Mouse (Mus musculus): ENCODE measurements around the gene Dusp1. TPM values are rescaled to one million over a fixed set of nuclear protein-coding genes. Genes with fewer than 3 reads are reported as not detected.

Gene Dusp1
- polyA plus RNA-seq, 1 experiment from 2014 or later: 28.8 TPM

DNA sequence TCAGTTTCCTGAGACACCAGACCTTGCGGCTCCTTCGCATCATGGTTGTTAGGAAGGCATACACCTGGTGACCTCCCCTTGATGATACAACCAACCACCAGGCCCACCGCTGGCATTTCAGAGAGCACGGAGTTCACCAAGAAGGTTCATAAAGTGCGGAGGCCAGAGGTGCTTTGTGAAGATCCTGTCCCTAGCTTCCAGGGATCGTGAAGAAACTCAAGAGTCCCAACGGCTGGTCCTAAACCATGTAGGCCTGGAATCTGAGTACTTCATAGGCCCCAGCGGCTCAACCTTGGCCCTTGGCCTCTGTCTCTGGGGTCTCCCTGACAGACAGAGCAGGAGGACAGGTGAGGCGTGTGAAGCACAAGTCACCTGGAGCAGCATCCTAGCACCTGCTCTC lies 34.6 kb downstream of the Dusp1 start:
- H3K9me3 ChIP-seq: no peaks in the 10 kb centered on the region
- DNase-seq (ENCODE audit: low spot score): no peak
- H3K36me3 ChIP-seq: no peaks in the 10 kb centered on the region
- no peak overlapping the region for H3K27ac ChIP-seq
- 92% methylated on average over 9 of the region's 9 CpGs for WGBS
- peaks cover 25% of the 10 kb centered on the region for H3K4me1 ChIP-seq
- H3K4me3 ChIP-seq: no peak overlapping the region
- H3K27me3 ChIP-seq (ENCODE audit: insufficient read depth, poor library complexity, severe bottlenecking): no peaks in the 10 kb centered on the region

DNA sequence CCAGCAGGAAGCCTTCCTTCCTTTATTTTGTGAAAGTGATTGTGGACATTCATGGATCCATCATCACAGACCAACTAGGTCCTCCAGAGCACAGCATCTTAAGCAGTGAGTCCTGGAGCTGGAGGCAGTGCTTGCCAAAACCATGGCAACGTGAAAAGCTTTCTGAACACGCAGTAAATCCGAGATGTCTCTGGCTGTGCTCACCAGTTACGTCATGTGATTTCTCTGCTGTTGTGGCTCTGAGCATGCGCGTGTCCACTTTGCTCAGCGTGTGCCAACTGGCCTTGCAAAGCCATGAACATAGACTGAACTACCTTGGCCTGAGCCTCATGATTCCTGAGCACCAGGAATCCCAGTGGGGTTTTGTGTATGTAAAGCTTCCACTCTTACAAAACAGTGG lies 36.6 kb downstream of the Dusp1 start:
- no peak for DNase-seq (ENCODE audit: low spot score)
- 84% methylated on average over 7 of the region's 7 CpGs for WGBS
- Histone ChIP-seq H3K4me1 (peaks cover 10% of the 10 kb centered on the region), H3K36me3 (no peaks in the 10 kb centered on the region), H3K9me3 (no peaks in the 10 kb centered on the region), H3K27ac (no peak overlapping the region), H3K27me3 (ENCODE audit: insufficient read depth, poor library complexity, severe bottlenecking) (no peaks in the 10 kb centered on the region), H3K4me3 (no peak overlapping the region)

DNA sequence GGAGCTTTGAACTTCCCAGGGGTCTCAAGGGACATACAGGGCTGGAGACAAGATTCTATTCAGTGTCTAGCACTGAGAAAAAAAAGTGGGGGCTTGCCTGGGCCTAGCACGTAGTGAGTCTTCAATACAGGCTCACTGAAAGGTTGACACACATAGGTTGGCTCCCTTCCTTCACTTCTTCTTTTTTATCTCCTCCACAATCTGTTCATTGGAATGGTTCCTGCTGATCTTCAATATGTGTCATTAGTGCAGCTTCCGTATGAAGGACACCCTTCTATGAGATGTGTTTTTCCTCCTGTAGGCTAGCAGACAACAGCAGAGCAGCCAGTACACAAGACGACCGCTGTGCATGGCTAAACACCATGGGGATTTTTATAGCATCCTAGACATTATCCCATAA lies 37.1 kb downstream of the Dusp1 start:
- Histone ChIP-seq H3K27me3 (ENCODE audit: insufficient read depth, poor library complexity, severe bottlenecking) (no peaks in the 10 kb centered on the region), H3K9me3 (no peaks in the 10 kb centered on the region), H3K4me1 (peaks cover 5% of the 10 kb centered on the region), H3K36me3 (no peaks in the 10 kb centered on the region), H3K27ac (no peak overlapping the region), H3K4me3 (no peak overlapping the region)
- DNase-seq (ENCODE audit: low spot score): no peak
- WGBS: 86% methylated on average over 4 of the region's 4 CpGs

DNA sequence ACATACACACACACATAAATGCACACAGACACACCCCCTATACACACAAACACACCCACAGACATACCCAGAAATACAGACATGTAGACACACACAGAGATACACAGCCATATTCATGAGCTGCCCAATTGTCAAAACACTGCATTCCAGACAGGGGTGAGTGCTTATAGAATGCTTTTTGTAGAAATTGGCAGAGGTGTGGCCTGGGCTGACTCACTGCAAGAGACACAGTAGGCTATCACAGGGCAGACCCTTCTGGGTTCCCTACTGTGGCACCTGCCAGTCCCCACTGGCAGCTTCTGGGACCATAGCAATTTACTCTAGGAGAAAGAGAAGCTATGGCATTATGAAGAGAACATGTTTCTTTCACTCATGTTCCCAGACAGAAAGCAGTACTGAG lies 37.6 kb downstream of the Dusp1 start:
- H3K27me3 ChIP-seq (ENCODE audit: insufficient read depth, poor library complexity, severe bottlenecking): no peaks in the 10 kb centered on the region
- no peaks in the 10 kb centered on the region for H3K36me3 ChIP-seq
- H3K27ac ChIP-seq: no peak overlapping the region
- no peaks in the 10 kb centered on the region for H3K9me3 ChIP-seq
- no peak overlapping the region for H3K4me3 ChIP-seq
- peak; percentile 39 for DNase-seq (ENCODE audit: low spot score)
- H3K4me1 ChIP-seq: peaks cover under 1% of the 10 kb centered on the region; the same call in 1 of the 2 replicates

DNA sequence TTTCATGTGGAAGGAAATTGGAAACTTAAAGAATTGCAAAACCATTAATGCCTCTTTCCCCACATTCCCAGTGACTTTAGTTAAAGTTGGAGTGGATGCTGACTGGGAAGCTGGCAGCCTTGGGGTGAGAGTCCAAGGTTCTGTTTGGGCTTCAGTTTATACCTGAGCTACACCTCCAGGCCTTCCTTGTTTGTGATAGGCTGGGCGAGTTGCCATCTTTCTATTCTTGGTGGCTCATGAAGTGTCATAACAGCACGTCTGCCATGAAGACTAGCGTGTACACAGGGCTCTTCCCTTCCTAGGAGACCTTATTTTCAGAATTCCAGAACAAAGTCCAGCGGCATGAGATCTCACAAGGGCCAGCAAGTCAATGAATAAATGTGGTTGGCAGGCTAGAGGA lies 39.2 kb downstream of the Dusp1 start:
- Histone ChIP-seq H3K4me3 (no peak overlapping the region), H3K4me1 (no peaks in the 10 kb centered on the region), H3K36me3 (no peaks in the 10 kb centered on the region), H3K9me3 (no peaks in the 10 kb centered on the region), H3K27ac (no peak overlapping the region), H3K27me3 (ENCODE audit: insufficient read depth, poor library complexity, severe bottlenecking) (no peaks in the 10 kb centered on the region)
- 77% methylated on average over 4 of the region's 4 CpGs for WGBS
- peak; percentile 56 for DNase-seq (ENCODE audit: low spot score)

DNA sequence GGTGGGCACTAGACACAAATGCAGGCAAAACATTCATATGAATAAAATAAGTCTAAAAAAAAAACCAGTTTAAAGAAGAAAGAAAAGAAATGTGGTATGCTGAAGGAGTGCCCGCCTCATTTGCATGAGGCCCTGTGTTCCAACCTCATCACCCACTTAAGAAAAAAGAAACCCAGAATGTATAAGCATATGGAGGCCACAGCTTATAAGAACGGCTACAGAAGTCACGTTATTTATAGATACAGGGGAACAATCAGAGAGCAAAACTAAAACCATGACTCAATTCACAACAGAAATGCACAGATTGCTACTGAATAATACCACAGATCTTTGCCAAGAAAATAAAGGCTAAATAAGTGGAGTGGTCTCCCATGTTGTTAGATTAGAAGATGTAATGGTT lies 43.6 kb downstream of the Dusp1 start:
- DNase-seq (ENCODE audit: low spot score): no peak
- no peaks in the 10 kb centered on the region for H3K9me3 ChIP-seq
- no peak overlapping the region for H3K4me3 ChIP-seq
- H3K27ac ChIP-seq: no peak overlapping the region
- H3K36me3 ChIP-seq: no peaks in the 10 kb centered on the region
- 84% methylated on average over 3 of the region's 3 CpGs for WGBS
- 0 out of 2 replicates have a peak, but pooled peaks cover 5% of the 10 kb centered on the region for H3K27me3 ChIP-seq (ENCODE audit: insufficient read depth, poor library complexity, severe bottlenecking)
- peaks cover 21% of the 10 kb centered on the region for H3K4me1 ChIP-seq

DNA sequence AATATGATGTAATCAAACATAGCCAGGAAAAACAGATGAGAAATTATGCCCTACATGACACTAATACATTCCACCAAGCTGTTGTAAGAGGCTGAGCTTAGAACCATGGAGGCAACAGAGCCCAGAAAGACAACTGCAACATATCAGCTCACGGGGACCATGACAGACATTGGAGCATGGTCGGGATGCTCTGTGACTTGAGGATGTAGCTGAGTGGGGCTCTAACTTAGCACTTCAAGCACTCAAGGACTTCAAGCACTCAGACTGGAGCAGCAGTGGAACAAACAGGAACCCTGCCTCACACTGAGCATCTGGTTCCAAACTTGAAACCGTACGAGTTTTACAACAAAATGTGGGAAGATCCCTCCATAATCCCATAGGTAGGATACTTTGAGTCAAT lies 46.3 kb downstream of the Dusp1 start:
- Histone ChIP-seq H3K36me3 (no peaks in the 10 kb centered on the region), H3K4me3 (no peak overlapping the region), H3K4me1 (peaks cover 43% of the 10 kb centered on the region), H3K27ac (no peak overlapping the region; the same call in 1 of the 2 replicates), H3K27me3 (ENCODE audit: insufficient read depth, poor library complexity, severe bottlenecking) (0 out of 2 replicates have a peak, but pooled peaks cover 6% of the 10 kb centered on the region), H3K9me3 (no peaks in the 10 kb centered on the region)
- 79% methylated on average over 4 of the region's 4 CpGs for whole genome bisulfite sequencing
- peak; percentile 58 for DNase-seq (ENCODE audit: low spot score)

DNA sequence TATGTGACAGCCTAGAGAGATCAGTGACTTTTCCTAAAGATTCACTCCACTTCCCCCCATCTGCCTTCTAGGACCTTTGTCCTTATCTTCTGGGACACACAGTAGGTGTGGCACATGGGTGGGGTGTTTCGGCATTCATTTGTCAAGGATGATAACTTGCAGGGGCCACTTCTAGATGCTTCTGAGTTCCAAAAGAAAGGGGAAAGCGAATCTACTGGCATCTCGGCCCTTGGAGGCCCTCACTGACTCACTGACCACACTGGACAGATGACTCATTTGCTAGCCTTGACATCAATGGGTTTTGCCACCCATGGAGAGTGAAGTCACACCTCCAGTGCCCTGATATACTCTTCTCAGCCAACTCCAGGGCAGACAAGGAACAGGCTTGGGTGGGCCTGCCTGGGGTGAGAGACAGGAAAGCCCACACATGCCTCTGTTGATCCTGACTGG lies 47.3 kb downstream of the Dusp1 start:
- H3K4me3 ChIP-seq: no peak overlapping the region
- H3K36me3 ChIP-seq: no peaks in the 10 kb centered on the region
- 42% methylated on average over 3 of the region's 3 CpGs for WGBS
- no peaks in the 10 kb centered on the region for H3K9me3 ChIP-seq
- peak overlapping the region; percentile 82 for H3K27ac ChIP-seq
- 0 out of 2 replicates have a peak, but pooled peaks cover 9% of the 10 kb centered on the region for H3K27me3 ChIP-seq (ENCODE audit: insufficient read depth, poor library complexity, severe bottlenecking)
- DNase-seq (ENCODE audit: low spot score): peak; percentile 89
- H3K4me1 ChIP-seq: peaks cover 43% of the 10 kb centered on the region

DNA sequence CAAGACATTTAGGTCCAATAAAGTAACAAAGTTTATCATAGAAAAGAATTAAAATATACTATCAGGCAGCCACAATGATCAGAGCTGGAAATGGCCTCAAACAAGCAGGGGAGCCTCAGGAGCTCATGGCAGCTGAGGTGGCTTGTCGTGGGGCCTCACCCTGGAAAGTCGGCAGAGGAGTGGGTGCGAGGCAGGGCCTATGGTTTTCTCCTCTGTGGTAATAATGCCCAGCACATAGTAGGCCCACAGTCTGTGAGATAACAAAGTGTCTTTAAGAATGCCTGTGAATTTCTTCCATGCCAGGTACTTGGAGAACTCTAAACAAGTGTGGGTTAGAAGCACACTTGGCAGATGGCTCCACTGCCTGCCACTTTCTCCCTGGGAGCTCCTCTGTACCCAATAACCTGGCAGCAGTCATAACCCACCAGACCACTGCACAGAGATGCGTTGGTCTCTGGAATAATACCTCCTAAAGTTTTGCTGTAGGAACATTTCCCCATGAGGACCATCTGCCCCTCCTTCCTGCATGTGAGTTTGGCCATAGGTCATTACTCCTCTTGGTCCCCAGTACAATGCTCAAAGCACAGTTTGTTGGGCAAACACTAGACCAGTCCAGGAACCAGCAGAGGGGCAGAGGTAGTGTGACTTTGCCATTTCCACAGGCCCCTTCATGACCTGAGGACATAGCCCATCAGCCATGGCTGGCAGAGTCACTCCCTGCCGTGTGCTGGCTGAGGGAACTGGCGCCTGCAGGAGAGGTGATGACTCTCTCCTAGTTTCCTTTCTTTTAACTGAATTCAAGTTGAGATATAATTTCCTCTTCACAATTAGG lies 48.3 kb downstream of the Dusp1 start:
- no peaks in the 10 kb centered on the region for H3K9me3 ChIP-seq
- peak; percentile 69 for DNase-seq (ENCODE audit: low spot score)
- WGBS: 71% methylated on average over 6 of the region's 6 CpGs
- H3K36me3 ChIP-seq: no peaks in the 10 kb centered on the region
- 0 out of 2 replicates have a peak, but pooled peaks cover 9% of the 10 kb centered on the region for H3K27me3 ChIP-seq (ENCODE audit: insufficient read depth, poor library complexity, severe bottlenecking)
- H3K4me1 ChIP-seq: peaks cover 49% of the 10 kb centered on the region
- H3K27ac ChIP-seq: peak overlapping the region; percentile 82
- H3K4me3 ChIP-seq: no peak overlapping the region

DNA sequence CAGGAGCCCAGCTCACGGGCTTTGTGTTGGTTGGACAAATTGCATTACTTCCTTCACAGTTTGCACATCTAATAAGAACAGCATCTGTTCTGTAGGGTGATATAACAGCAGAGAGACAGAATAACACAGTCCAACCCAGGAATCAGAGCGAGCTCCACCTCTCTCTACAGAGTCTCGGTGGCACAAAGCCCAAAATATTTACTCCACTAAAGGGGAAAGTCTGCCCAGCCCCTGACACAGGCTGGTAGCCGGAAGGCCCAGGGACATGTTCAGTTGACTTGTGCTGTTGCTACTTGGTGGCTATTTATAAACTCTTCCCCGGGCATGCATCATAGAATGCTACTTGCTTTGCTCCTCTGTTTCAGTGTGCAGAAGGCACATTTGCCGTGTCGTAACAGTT lies 49.0 kb downstream of the Dusp1 start:
- peak; percentile 74 for DNase-seq (ENCODE audit: low spot score)
- peak overlapping the region; percentile 82 for H3K27ac ChIP-seq
- no peaks in the 10 kb centered on the region for H3K36me3 ChIP-seq
- no peaks in the 10 kb centered on the region for H3K9me3 ChIP-seq
- peaks cover 49% of the 10 kb centered on the region for H3K4me1 ChIP-seq
- 54% methylated on average over 7 of the region's 7 CpGs for WGBS
- H3K4me3 ChIP-seq: no peak overlapping the region
- H3K27me3 ChIP-seq (ENCODE audit: insufficient read depth, poor library complexity, severe bottlenecking): 0 out of 2 replicates have a peak, but pooled peaks cover 9% of the 10 kb centered on the region

DNA sequence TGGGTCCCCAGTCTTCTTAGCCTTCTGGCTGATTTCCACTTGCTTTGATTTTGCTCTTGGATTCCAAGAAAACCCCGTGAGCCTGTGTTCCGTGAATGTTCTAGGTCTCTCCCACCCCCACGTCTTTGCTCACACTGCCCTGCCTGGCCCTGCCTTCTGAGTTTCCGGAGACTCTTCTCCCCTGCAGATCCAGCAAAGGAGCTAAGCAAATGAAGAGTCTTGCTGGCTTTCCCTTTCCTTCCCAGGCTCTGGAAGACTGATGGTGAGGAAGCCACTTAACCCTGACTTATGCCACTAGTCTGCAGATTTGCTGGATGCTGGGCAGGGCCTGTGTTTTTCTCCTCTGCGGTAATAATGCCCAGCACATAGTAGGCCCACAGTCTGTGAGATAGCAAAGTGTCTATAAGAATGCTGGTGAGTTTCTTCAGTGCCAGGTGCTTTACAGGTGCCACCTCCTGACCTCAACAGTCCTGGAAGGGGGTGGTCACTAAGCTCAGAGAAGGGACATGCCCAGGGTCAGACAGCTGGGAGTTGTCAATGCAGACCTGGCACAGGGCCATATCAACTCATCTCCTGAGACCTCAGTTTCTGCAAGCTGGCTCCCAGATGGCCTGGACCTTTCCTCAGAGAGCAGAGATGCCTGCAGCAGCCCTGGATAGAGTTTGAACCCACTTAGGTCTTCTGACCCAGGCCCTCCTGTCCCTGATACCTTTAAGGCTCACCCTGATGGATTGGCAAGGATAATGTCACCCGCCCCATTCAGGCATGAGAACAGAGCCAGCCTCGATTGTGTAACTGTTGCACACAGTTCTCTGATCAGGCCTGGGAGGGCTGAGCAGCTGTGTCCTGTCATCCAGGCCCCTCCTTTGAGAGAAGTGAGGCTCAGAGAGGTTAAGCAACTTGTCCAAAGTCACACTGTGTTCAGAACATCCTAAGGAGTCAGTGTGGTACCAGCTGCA lies 49.8 kb downstream of the Dusp1 start:
- no peaks in the 10 kb centered on the region for H3K9me3 ChIP-seq
- 67% methylated on average over 7 of the region's 7 CpGs for WGBS
- H3K27me3 ChIP-seq (ENCODE audit: insufficient read depth, poor library complexity, severe bottlenecking): 0 out of 2 replicates have a peak, but pooled peaks cover 9% of the 10 kb centered on the region
- no peak overlapping the region for H3K4me3 ChIP-seq
- peak overlapping the region; percentile 82; the same call in 1 of the 2 replicates for H3K27ac ChIP-seq
- peak; percentile 75 for DNase-seq (ENCODE audit: low spot score)
- no peaks in the 10 kb centered on the region for H3K36me3 ChIP-seq
- H3K4me1 ChIP-seq: peaks cover 49% of the 10 kb centered on the region

DNA sequence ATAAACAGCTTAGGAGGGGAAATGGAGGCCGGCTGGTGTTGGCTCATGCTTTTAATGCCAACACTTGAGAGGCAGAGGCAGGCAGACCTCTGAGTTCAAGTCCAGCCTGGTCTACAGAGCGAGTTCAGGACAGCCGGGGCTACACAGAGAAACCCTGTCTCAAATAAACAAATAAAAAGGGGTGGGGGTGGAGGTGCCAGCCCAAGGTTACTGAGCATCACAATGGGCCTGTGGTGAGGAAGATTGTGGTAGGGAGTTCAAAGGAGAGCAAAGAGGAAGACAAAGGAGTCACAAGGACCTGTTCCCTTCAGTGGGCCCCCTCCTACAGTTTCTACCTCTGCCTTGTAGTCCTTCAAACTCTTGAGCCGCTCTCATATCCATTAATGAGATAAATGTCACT lies 50.7 kb downstream of the Dusp1 start:
- Histone ChIP-seq H3K36me3 (peaks cover 6% of the 10 kb centered on the region), H3K4me3 (no peak overlapping the region), H3K4me1 (peaks cover 54% of the 10 kb centered on the region), H3K9me3 (no peaks in the 10 kb centered on the region), H3K27me3 (ENCODE audit: insufficient read depth, poor library complexity, severe bottlenecking) (0 out of 2 replicates have a peak, but pooled peaks cover 5% of the 10 kb centered on the region), H3K27ac (peak overlapping the region; percentile 82; the same call in 1 of the 2 replicates)
- 61% methylated on average over 4 of the region's 4 CpGs for WGBS
- peak; percentile 72 for DNase-seq (ENCODE audit: low spot score)
